Mouse (Mus musculus) ES-E14 (cell line): ENCODE measurements at regions not wholly inside any gene's neighbourhood (a gene's known extent, or its start where the extent isn't known, plus 50 kb on each side); places are given as distances from the start of the nearest gene placed in this dataset.

Experiments
- MAFK ChIP-seq: IDR thresholded peaks from 2 replicates; pipeline ENCODE4 v1.6.1; 2014; ENCODE audit warnings: mild to moderate bottlenecking, low read depth, low read length, inconsistent platforms; ENCODE audit not compliant: insufficient read depth
- ZC3H11A ChIP-seq: IDR thresholded peaks from 2 replicates; pipeline ENCODE4 v1.6.1; 2012; ENCODE audit warnings: low read depth, mild to moderate bottlenecking, inconsistent platforms, low read length, borderline replicate concordance

DNA sequence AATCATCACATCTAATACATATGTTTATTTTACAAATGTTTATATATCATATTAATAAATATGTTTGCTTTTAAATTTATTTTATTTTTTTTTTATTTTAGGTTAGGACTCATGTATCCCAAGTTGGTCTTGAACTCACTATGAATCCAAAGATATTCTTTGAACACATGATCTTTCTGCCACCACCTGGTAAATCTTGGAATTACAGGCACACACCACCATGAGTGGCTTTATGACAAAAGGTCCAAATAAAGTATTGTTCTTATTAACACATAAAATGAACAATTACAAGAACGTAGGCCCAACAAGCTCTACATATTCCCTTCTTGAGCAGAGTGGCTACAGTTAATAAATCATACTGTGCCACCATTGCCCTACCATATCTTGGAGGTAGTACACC, 523.1 kb upstream of the Gabra5 start:
- TF ChIP-seq ZC3H11A, result peak; percentile 45; the same call in 1 of the 2 replicates
- TF ChIP-seq MAFK, result no peak
